Mouse (Mus musculus): ENCODE data around the gene En2. TPM values are rescaled to one million over a fixed set of nuclear protein-coding genes. Genes with fewer than 3 reads are reported as not detected.

En2 gene
- polyA plus RNA-seq, 1 experiment, result 0.36 TPM

DNA sequence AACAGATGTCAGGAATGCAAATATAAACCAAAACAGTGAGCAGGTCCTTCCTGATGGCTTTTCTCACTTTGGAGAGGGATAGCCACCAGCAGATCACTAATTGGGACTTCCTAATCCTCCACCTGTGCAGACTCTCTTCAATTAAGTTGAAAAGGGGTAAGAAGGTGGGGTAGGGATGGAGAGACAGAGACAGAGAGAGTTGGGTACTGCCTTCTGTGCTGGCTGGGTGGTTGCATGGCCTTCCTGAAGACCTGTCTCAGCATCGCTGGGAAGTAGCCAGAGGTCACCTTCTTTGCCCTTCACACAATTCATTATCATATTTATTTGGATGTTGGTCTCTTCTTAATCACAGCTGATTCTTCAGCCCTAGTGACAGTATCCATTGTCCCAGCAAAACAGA lies 54.1 kb downstream of the En2 start:
- TF ChIP-seq CTCF (IDR thresholded peaks at IDR 0.05; ENCODE audit: control insufficient read depth, insufficient read depth, insufficient replicate concordance, low read depth, low read length) (no peak), POLR2A (IDR thresholded peaks at IDR 0.05; ENCODE audit: control insufficient read depth, low read depth, low read length) (no peak)
- no peak overlapping the region for H3K27ac ChIP-seq (ENCODE audit: control insufficient read depth, insufficient read depth, low read depth, low read length)
- no peaks in the 10 kb centered on the region for H3K4me1 ChIP-seq (ENCODE audit: control insufficient read depth, insufficient read depth, low read length)
- H3K4me3 ChIP-seq (ENCODE audit: control insufficient read depth, low read depth, low read length), result no peak overlapping the region
- no peaks in the 10 kb centered on the region for H3K36me3 ChIP-seq (ENCODE audit: control insufficient read depth, insufficient read depth, low read length)
- H3K27me3 ChIP-seq (ENCODE audit: control insufficient read depth, insufficient read depth, low read length), result no peaks in the 10 kb centered on the region

Other genes with a start within 250 kb of the En2 start
- gene Insig1, start 94.3 kb upstream of the En2 start, polyA plus RNA-seq (2012; rRNA removed), result 14.1 and 16.6 TPM in 2 replicates
- 0.05 and 0.07 TPM in 2 replicates for gene Cnpy1, start 80.1 kb downstream of the En2 start, polyA plus RNA-seq (2012; rRNA removed)
- 16.5 and 17.0 TPM in 2 replicates for gene Rbm33, start 151.4 kb downstream of the En2 start, polyA plus RNA-seq (2012; rRNA removed)

Measured in testis, adult 2 months (tissue).